Mouse (Mus musculus): Measurements from ENCODE around the gene Tmc5. TPM values are rescaled to one million over a fixed set of nuclear protein-coding genes. Genes with fewer than 3 reads are reported as not detected.

The Tmc5 gene
- polyA plus RNA-seq, 2 experiments = not detected

DNA sequence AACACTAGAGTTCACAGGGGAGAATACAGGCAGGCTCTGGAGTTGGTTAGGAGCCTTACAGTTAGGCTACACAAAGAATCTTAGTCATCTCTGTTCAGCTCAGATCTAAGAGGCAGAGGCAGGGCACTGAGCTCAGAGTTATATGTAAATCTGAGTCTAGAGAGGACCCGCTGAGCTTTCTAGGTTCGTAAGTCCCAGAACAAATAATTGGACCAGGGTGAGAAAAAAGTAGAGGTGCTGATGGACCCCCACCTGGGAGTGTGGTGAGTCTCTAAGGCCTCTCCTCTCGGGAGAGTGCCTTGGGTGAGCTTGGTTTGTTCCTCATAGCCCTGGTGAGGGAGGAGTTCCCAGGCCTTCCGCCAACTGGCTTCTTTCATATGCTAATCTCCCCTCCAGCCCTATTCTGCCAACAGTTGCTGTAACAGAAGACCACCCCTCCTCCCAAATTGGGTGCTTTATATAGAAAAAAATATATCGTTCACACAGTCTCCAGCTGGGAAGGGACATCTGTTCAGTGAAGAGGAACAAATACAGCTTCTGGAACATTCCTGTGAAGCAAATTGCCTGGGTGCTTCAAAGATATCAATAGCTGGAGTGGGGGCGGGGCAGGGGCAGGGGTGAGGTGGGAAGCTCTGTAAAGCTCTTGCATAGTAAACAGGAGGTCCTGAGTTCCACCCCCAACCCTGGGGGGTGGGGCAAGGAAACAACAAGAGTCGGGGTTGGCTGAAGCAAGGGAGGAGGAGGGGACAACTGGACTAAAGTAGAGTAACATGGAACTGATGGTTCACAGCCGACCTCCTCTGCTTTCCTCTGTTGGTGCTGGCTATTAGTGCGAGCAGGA is 3.3 kb upstream of the Tmc5 start:
- ATAC-seq (ENCODE audit: insufficient read depth) = no peak
- 16% methylated on average over 9 of the region's 9 CpGs for WGBS (ENCODE audit: insufficient replicate concordance)
- Histone ChIP-seq H3K9ac (replicated peaks) (no peak overlapping the region), H3K4me3 (ENCODE audit: insufficient read depth in 1 of 2, low read depth in 2 of 2, low read length in 2 of 2) (no peak overlapping the region), H3K4me1 (replicated peaks; ENCODE audit: control insufficient read depth in 2 of 2, insufficient read depth in 2 of 2, low read length in 1 of 2) (peaks cover 0 to 2% of the 10 kb centered on the region in 2 experiments; a peak in 1 of 4 replicates), H3K36me3 (replicated peaks; ENCODE audit: control insufficient read depth, insufficient read depth, low read depth) (no peaks in the 10 kb centered on the region), H3K27ac (no peak overlapping the region), H3K9me3 (ENCODE audit: control insufficient read depth, low read length) (no peaks in the 10 kb centered on the region), H3K27me3 (ENCODE audit: control insufficient read depth, insufficient read depth, low read length) (peaks cover 18% of the 10 kb centered on the region), H3K4me2 (ENCODE audit: low read depth) (no peak overlapping the region)
- no peak for DNase-seq (ENCODE audit: low read depth in 3 of 3, low spot score in 3 of 3)
- TF ChIP-seq EP300 (IDR thresholded peaks at IDR 0.05; ENCODE audit: low read depth) (no peak), CTCF (IDR thresholded peaks at IDR 0.05; ENCODE audit: low read depth) (no peak)

DNA sequence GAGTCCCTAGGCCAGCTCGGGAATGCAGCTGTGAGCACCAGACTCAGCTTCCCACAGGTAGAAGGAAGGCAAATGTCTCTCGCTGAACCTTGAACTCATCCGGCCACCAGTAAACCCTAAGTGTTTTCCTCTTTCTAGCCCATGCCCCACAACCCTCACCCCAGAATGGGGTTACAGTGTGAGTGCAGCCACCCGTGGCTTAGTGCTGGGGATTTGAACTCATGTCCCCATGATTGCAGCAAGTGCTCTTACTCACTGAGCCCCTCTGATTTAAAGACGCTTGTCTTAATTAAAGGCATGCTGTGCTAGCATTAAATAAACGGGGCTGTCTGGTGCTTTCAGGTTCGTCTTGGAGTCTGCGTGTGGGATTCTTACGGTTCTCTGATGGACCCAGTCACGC is 2.5 kb upstream of the Tmc5 start:
- Histone ChIP-seq H3K36me3 (replicated peaks; ENCODE audit: control insufficient read depth, insufficient read depth, low read depth) (no peaks in the 10 kb centered on the region), H3K27me3 (ENCODE audit: control insufficient read depth, insufficient read depth, low read length) (peaks cover 18% of the 10 kb centered on the region), H3K9ac (replicated peaks) (no peak overlapping the region), H3K27ac (no peak overlapping the region), H3K9me3 (ENCODE audit: control insufficient read depth, low read length) (no peaks in the 10 kb centered on the region), H3K4me2 (ENCODE audit: low read depth) (no peak overlapping the region; the same call in 1 of the 2 replicates), H3K4me3 (ENCODE audit: insufficient read depth in 1 of 2, low read depth in 2 of 2, low read length in 2 of 2) (no peak overlapping the region), H3K4me1 (replicated peaks; ENCODE audit: control insufficient read depth in 2 of 2, insufficient read depth in 2 of 2, low read length in 1 of 2) (peaks cover 0 to 2% of the 10 kb centered on the region in 2 experiments; a peak in 1 of 4 replicates)
- WGBS (ENCODE audit: insufficient replicate concordance) = 25% methylated on average over 10 of the region's 10 CpGs
- TF ChIP-seq CTCF (IDR thresholded peaks at IDR 0.05; ENCODE audit: low read depth) = no peak
- no peak for TF ChIP-seq EP300 (IDR thresholded peaks at IDR 0.05; ENCODE audit: low read depth)
- ATAC-seq (ENCODE audit: insufficient read depth) = no peak
- no peak for DNase-seq (ENCODE audit: low read depth in 3 of 3, low spot score in 3 of 3)

DNA sequence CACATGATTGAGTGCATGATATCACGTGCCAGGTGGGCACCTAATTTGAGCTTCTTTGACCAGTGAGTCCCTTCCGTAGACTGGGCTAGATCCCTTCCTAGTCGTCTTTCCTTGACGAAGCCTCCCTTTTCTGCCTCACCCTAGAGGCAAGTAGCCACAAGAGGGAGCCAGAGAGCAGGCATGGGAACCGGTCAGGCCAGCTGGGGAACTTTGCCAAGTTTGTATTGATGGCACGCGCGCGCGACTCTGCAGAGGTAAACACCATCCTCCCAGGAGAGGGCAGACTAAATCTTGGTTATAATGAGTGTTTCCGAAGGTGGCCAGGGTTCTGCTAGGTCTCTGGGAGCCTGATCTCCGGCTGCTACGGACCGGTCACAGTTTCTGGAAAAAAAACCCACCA is 1.9 kb upstream of the Tmc5 start:
- Histone ChIP-seq H3K4me1 (replicated peaks; ENCODE audit: control insufficient read depth in 2 of 2, insufficient read depth in 2 of 2, low read length in 1 of 2) (peaks cover 0 to 2% of the 10 kb centered on the region in 2 experiments; a peak in 1 of 4 replicates), H3K9ac (replicated peaks) (no peak overlapping the region), H3K4me3 (ENCODE audit: insufficient read depth in 1 of 2, low read depth in 2 of 2, low read length in 2 of 2) (peak overlapping the region in 1 of 2 experiments; percentile 31; a peak in 2 of 4 replicates), H3K36me3 (replicated peaks; ENCODE audit: control insufficient read depth, insufficient read depth, low read depth) (no peaks in the 10 kb centered on the region), H3K27me3 (ENCODE audit: control insufficient read depth, insufficient read depth, low read length) (peaks cover 18% of the 10 kb centered on the region), H3K9me3 (ENCODE audit: control insufficient read depth, low read length) (no peaks in the 10 kb centered on the region), H3K4me2 (ENCODE audit: low read depth) (peak overlapping the region; percentile 25; the same call in 1 of the 2 replicates), H3K27ac (no peak overlapping the region)
- WGBS (ENCODE audit: insufficient replicate concordance) = 5% methylated on average over 14 of the region's 14 CpGs
- DNase-seq (ENCODE audit: low read depth in 3 of 3, low spot score in 3 of 3) (peak in 1 of 3 experiments; percentile 60), ATAC-seq (ENCODE audit: insufficient read depth) (peak; percentile 31; the same call in 1 of the 2 replicates)
- TF ChIP-seq CTCF (IDR thresholded peaks at IDR 0.05; ENCODE audit: low read depth) (peak; percentile 98), EP300 (IDR thresholded peaks at IDR 0.05; ENCODE audit: low read depth) (no peak)

DNA sequence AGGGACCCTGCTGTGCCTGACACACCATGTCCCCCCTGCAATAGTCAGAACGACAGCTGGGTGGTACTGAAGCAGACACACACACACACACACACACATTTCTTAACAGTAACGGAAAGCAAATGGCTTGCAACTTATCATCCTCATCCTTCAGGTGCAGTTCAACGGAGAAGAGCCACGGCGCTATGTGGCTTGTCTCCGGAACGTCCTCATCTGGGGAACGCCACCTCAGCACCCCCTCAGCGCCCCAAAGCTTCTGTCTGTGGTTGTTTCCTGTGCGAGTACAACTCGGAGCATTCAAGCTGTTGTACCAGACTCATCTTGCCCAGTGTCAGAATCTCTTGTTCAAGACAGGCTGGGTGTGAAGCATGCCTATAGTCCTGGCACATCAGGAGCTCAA is 826 bp upstream of the Tmc5 start:
- no peaks in the 10 kb centered on the region for H3K9me3 ChIP-seq (ENCODE audit: control insufficient read depth, low read length)
- no peak for DNase-seq (ENCODE audit: low read depth in 3 of 3, low spot score in 3 of 3)
- 66% methylated on average over 11 of the region's 11 CpGs for WGBS (ENCODE audit: insufficient replicate concordance)
- peaks cover 0 to 2% of the 10 kb centered on the region in 2 experiments; a peak in 1 of 4 replicates for H3K4me1 ChIP-seq (replicated peaks; ENCODE audit: control insufficient read depth in 2 of 2, insufficient read depth in 2 of 2, low read length in 1 of 2)
- no peak overlapping the region for H3K9ac ChIP-seq (replicated peaks)
- H3K27me3 ChIP-seq (ENCODE audit: control insufficient read depth, insufficient read depth, low read length) = peaks cover 18% of the 10 kb centered on the region
- no peak overlapping the region for H3K4me3 ChIP-seq (ENCODE audit: insufficient read depth in 1 of 2, low read depth in 2 of 2, low read length in 2 of 2)
- no peak overlapping the region for H3K4me2 ChIP-seq (ENCODE audit: low read depth)
- ATAC-seq (ENCODE audit: insufficient read depth) = no peak
- H3K36me3 ChIP-seq (replicated peaks; ENCODE audit: control insufficient read depth, insufficient read depth, low read depth) = no peaks in the 10 kb centered on the region
- H3K27ac ChIP-seq = no peak overlapping the region
- TF ChIP-seq EP300 (IDR thresholded peaks at IDR 0.05; ENCODE audit: low read depth) (no peak), CTCF (IDR thresholded peaks at IDR 0.05; ENCODE audit: low read depth) (no peak)

DNA sequence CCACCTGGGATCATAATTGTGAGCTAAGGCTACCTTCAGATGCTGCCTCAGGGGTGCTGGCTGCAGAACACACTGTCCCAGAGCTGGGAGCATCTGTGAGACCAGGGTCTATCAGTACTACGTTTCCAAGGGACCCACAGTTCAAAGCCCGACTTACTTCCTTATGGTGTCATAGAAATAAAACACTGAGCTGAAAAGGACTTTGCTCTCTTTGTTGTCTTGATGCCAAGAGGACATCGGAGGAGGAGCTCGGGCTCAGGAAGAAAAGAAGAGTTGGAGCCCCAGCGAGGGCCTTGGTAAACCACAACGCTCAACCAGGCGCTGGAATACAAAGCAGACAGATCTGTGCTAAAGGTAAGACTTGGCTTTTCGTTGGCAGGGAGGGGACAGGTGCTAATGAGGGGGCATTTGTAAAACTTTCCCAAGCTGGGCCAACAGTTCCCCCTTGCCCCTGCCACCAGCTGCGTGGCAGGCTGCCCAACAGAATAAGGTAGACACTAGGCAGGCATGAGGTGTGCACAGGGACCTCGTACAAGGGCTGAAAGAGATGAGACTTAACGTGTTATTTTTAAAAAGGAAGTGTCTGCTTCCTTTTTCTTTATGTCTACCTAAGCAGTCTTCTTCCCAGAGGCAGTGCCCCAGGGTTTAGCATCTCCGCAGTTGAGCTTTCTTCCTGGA is 3.0 kb downstream of the Tmc5 start:
- TF ChIP-seq CTCF (IDR thresholded peaks at IDR 0.05; ENCODE audit: low read depth) (no peak), EP300 (IDR thresholded peaks at IDR 0.05; ENCODE audit: low read depth) (no peak)
- no peak overlapping the region for H3K9ac ChIP-seq (replicated peaks)
- H3K4me3 ChIP-seq (ENCODE audit: insufficient read depth in 1 of 2, low read depth in 2 of 2, low read length in 2 of 2) = no peak overlapping the region
- H3K27ac ChIP-seq = no peak overlapping the region
- DNase-seq (ENCODE audit: low read depth in 3 of 3, low spot score in 3 of 3) (no peak), ATAC-seq (ENCODE audit: insufficient read depth) (no peak)
- no peaks in the 10 kb centered on the region for H3K9me3 ChIP-seq (ENCODE audit: control insufficient read depth, low read length)
- no peak overlapping the region for H3K4me2 ChIP-seq (ENCODE audit: low read depth)
- H3K4me1 ChIP-seq (replicated peaks; ENCODE audit: control insufficient read depth in 2 of 2, insufficient read depth in 2 of 2, low read length in 1 of 2) = peaks cover 0 to under 1% of the 10 kb centered on the region in 2 experiments; a peak in 1 of 4 replicates
- peaks cover 18% of the 10 kb centered on the region for H3K27me3 ChIP-seq (ENCODE audit: control insufficient read depth, insufficient read depth, low read length)
- 40% methylated on average over 12 of the region's 12 CpGs for WGBS (ENCODE audit: insufficient replicate concordance)
- H3K36me3 ChIP-seq (replicated peaks; ENCODE audit: control insufficient read depth, insufficient read depth, low read depth) = no peaks in the 10 kb centered on the region
